Mouse (Mus musculus) CD8-positive naive resting alpha-beta T cell, adult 2 months (primary cell): ENCODE results near the gene Odaph.
A peak's percentile ranks its signal among the peaks of the same experiment; 100 is the strongest.
"Not testable (repeated sequence)": the region's sequence is repeated elsewhere in the genome, so short reads cannot be mapped to it uniquely, and the experiment has no call there.

Experiments
- DNase-seq, 2 experiments: peaks; one replicate each; pipeline ENCODE4 v3.0.0; 2022; ENCODE audit warnings: low read depth in 2 of 2, low spot score in 2 of 2

Gene Odaph

DNA sequence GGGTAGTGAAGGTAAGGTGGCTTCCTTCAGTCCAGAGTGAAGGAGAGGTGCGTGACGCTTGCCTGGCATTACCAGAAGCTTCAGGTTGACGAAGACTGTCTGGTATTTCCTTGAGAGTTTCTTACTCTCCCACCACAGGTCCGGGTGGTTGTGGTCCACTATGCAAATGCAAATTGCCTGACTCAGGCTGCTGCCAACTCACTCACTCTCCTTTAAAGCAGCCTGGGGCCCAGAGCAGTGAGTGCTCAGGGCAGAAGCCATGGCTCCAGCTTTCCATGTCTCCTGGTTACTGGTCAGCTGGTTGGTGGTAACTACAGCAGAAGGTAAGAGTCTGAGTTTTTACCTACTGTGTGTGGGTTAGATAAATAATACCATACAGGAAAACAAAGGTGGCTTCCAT lies at the start of gene Odaph:
Gene Odaph, plus strand, starts transcription at position 240 of the 400 bp plus-strand sequence.
- no peak for DNase-seq

DNA sequence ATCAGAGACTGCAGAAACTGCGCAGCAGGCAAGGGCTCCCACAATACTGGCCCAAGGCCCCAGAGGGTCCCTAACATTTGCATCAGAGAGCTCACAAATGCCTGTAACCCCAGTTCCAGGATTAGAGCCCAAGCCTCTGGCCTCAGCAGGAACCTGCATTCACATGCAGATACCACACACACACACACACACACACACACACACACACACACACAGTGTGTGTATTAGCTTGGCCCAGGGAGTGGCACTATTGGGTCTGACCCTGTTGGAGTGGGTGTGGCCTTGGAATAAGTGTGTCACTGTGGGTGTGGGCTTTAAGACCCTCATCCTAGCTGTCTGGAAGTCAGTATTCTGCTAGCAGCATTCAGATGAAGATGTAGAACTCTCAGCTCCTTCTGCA lies 41.7 kb upstream of the Odaph start:
- DNase-seq: not testable (repeated sequence)

DNA sequence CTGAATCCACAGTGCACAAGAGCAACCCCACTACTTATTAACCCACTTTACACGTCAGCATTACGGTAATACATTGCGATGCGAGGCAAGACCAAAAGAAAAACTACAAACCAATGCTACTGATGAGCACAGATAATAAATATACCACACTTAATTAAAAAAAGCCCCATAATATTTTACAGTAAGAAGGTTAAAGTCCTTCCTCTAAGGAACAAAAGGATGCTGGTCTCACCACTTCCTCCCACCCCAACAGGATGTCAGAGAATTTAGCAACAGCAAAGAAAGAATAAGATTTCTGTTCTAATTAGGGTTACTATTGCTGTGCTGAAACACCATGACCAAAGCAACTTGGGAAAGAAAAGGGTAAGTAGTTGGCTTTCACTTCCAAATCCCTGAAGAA lies 40.3 kb upstream of the Odaph start:
- no peak for DNase-seq

DNA sequence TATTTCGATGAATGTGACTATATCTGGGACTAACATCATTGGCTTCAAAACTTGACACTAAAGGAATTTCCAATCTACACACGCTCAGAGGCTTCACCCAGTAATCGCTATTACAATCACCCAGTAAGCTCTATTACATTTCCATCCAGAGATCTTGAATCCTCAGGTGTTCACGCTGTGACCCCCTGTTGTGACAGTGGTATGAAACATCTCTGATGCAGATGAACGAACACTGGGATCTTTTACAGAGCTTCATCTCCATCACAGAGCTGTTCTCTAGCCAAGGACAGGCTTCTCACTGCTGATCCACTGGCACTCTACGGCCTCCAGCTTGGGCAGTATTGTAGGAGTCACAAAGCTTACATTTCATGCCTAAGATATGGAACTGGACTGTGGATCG lies 37.8 kb upstream of the Odaph start:
- DNase-seq: no peak

DNA sequence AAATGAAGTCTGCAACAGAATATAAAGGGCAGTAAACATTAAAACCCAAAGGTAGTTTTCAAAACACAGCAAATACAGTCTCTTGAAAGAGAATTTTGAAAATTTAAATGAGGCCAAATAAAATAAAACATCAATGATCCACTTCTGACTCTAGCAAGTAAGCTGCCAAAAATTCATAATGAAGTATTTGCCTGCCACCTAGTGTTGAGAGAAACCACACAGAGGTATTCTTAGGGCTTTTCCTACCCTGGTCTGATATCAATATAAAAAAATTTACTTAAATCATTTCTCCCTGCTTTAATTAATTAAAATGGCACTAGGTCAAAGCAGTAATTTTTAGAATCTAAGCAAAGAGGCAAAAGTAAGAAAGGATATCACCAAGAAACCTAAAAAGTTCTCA lies 35.9 kb upstream of the Odaph start:
- DNase-seq: no peak

DNA sequence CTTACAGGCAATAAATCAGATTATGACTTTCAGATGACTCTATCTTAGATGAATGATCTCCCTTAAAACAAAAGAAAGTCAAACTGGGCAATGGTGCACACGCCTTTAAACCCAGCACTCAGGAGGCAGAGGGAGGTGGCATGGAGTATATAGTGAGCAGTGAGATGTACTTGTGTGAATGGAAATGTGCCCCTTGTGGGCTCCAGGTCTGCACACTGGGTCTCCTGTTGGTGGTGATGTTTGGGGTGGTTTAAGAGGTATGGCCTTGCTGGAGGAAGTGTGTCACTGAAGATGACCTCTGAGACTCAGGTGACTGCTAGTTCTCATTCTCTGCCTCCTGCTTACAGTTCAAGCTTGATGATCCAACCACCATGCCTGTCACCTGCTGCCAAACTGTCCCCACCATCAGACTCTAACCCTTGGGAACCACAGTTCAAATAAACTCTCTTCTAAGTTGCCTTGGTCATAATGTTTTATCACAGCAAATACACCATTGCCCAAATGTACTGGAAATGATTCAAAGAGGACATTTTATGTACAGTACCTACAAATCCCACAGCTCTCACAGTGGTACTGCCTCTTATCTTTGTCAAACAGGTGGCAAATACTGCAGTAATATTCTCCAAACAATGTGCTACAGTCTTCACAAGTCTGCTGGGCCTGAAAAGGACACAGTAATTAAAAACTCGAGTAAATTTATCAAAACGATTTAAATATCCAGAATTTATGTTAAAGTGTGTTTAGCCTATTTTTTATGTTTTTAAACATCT lies 30.1 kb upstream of the Odaph start:
- DNase-seq: no peak

DNA sequence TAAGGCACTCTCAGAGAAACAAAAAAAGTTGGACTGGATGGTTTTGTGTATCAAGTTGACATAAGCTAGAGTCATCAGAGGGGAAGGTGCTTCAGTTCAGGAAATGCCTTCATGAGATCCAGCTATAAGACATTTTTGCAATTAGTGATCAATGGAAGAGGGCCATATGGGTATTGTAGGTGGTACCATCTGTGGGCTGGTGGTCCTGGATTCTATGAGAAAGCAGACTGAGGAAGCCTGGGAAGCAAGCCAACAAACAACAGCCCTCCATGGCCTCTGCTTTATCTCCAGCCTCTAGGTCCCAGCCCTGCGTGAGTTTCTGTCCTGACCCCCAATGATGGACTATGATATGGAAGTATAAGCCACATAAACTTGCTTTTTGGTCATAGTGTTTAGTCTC lies 28.2 kb upstream of the Odaph start:
- DNase-seq: no peak

DNA sequence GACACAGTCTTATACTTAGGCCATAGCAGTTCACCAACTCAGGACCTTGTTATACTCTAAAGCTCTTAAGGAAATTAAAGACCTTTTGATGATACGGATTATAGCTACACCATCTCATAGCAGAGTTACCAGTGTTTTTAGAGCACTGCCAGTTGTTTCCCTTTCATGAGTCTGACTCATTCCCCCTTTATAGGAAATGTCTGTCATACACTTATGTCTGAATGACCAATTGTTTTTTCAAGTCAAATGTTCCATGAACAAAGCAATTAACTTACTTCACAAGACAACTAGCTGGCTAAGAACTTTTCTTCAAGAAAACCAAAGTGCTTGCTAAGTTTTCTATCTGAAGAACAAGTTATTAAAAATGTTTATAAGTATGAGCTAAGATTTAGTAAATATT lies 27.3 kb upstream of the Odaph start:
- DNase-seq: no peak

DNA sequence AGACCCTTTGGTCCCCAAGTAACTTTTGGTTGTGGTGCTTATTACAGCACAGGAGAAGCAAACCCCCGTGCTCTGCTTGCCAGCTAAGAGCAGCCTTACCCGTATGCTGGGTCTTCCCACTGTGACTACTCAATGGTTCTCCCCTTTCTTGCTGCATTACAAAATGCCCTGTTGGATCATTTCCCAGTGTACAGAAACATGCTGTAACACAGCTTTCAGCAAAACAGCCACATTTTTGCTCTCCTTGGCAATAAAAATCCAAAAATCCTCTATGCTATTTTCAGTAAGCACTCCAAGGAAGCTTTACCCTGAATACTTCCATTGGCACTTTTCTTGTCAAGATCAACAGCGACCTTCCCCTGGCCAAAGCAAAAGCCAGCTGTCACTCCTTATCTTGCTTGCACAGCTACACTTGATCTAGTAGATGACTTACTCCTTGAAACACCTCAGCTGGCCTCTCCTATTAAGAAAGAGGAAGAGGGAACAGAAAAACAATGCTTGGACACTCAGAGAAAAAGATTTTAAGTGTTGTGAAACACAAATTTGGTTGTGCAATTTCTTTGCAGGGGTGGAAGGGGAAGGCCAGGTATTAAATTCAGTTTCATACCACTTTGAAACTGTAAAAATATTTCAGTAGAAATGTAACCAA lies 26.5 kb upstream of the Odaph start:
- DNase-seq: no peak

DNA sequence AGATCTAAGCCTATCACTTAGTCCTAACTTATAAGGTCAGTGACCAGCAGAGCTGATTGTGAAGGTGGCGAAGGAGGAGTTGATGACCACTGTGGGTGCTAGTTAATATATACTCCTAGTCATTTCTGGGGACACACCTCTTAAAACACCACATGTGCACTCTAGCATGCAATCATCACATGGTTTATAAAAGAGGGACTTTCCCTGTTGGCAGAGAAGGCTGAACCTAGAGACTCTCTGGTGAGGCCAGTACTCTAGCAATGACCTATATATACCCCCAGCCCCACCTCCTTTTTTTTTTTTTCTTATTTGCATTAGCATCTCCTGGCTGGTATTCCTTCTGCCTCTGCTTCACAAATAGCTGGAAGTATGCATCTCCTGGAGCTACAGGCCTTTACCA lies 25.9 kb upstream of the Odaph start:
- no peak for DNase-seq

DNA sequence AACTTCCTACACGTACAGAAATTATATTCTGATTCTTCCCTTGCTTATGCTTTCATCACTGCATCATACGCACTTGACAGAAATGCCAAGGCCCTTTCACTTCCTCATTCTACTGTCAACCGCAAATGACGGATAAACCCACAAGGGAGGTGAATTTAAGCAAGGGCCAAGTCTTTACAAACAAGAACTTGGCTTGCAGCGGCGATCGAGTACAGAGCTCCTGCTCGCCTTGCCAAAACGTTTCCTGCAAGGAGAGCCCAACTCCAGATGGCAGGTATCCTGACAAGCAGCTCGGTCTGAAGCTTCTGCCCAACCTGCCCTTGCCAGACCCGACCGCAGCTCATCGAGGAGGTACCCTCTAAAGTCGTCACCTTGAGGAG lies 25.0 kb upstream of the Odaph start:
- DNase-seq: peak in 1 of 2 experiments; percentile 78

DNA sequence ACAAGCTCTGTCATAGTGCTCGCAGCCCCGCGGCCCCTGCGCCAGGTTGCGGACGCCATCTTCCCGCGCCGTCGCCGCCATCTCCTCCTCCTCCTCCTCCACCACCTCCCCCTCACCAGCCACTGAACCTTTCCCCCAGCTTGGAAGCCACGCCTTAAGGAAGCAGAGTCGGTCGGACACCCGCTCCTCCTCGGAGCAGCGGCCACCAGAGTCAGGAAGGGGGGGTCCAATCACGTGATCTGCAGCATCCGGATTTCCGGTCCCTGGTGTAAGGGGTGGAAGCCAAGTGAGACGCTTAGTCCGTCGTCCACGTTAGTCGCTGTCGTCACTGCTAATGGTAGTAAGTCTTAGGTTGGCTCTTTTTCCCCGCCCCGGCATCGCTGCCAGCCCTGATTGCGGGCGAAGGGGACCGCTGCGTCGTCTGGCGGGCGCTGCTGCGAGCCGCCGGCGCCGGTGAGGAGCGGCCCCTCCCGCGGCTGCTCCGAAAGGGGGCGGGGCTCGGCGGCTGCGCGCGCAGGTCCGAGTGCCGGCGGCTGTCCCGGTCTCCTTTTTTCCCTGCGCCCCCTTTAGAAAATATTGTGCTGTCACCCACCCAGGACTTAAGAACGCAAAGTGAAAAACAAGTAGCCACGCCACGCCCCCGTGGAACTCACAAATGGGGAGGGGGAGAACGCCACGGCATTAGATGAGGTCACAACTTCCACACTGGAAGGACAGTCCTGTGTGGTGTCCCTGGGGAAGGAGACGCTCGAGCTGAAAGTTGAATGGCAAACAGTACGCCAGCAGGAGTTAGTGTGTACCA lies 24.4 kb upstream of the Odaph start, which contains the start of gene Rchy1:
Gene Rchy1, minus strand, starts transcription at position 430 of the 802 bp plus-strand sequence.
- peak; percentile 92 for DNase-seq

DNA sequence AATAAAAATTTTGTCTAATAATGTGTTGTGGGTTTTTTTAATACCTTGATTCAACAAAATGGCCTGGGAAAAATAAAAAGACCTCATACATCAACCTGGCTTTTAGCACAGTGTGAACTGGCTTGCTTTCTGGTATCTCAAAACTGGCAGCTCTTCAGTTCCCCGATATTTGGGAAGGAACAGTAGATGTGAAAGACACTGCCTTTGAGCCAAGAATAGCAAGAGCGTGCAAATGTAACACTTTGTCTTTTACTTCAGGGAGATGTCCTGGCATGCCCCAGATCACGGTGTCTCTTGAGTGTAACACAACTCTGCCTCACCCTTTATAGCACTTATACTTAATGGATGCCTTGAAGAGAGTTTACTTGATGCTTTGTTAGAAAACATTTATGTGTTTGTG lies 15.2 kb upstream of the Odaph start:
- no peak for DNase-seq

DNA sequence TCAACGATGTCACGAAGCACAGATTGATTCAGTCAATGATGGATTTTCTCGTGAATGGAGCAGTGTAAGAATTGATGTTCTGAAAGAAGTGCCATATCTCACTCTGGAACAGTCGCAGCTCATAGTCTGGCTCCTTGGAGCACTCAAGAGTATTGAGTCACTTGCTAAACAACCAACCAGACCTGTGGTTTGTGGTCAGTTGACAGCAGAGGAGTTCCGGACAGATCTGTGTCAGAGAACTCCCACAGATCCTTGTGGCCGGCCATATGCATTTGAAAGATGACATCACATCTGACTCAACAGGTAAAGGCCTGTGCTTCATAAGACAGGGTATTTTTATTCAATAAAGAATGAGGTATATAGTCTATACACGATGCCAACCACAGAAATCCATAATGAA lies 13.3 kb upstream of the Odaph start:
- DNase-seq: no peak

DNA sequence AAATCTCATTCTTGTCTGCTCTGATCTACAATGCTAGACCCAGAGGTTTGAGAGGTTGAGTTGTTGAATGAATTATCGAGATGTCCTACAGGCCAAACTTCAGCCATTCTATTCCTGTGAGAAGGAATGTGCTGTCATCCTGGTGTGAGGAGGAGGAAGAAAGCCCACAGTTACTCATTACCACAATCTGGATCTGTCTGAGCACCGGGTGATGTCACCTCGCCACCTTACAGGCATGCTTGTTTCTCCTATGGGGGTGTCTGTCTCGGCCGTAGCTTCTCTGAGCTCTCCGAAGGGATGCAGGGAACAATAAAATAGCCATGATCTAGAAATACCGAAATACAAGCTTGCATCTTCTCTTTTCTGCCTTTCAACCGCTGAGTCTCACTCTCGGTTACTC lies 11.5 kb upstream of the Odaph start:
- no peak for DNase-seq

DNA sequence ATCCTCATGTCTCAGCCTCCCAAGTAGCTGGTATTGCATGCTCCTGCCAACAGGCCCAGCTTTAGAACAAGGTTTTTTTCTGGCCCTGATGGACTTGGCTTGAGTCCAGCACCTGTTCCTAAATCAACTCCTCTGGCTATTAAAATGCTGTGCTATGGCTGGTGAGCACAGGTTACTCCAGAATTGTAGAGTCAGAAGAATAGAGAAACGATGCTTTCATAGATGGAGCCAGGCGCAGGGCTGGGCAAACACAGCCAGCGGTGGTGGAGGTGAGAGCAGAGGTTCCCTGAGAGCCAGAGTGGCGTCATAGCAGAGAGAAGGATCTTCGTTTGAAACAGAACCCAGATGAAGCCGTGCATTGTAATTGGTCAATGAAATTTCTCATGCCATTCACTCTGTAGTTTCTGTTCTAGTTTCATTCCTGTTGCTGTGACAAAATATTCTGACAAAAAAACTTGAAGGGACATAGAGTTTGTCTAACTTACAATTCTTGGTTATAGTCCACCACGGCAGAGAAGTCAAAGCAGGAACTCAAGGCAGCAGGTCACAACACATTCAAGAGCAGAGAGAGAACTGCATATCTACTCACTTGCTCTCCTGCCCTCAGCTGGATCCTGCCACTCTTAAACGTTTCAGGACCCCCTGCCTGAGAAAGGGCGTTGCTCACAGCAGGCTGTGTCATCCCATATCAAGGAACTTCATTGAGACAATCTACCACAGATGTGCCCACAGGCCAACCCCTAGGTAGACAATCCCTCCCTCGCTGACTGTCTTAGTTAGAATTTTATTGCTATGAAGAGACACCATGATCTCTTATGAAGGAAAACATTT lies 10.5 kb upstream of the Odaph start:
- DNase-seq: no peak

DNA sequence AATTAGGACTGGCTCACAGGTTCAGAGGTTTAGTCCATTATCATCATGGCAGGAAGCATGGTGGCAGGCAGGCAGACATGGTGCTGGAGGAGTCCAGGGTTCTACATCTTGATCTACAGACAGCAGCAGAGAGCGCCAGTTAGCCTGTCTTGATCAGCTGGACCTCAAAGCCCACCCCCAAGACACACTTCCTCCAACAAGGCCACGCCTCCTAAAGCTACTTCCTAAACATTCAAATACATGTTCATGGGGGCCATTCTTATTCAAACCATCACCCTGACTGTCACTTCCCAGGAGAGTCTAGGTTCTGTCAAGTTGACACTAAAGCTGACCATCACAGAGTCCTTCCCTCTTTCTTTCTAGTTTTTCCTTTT lies 9.9 kb upstream of the Odaph start:
- DNase-seq: no peak

DNA sequence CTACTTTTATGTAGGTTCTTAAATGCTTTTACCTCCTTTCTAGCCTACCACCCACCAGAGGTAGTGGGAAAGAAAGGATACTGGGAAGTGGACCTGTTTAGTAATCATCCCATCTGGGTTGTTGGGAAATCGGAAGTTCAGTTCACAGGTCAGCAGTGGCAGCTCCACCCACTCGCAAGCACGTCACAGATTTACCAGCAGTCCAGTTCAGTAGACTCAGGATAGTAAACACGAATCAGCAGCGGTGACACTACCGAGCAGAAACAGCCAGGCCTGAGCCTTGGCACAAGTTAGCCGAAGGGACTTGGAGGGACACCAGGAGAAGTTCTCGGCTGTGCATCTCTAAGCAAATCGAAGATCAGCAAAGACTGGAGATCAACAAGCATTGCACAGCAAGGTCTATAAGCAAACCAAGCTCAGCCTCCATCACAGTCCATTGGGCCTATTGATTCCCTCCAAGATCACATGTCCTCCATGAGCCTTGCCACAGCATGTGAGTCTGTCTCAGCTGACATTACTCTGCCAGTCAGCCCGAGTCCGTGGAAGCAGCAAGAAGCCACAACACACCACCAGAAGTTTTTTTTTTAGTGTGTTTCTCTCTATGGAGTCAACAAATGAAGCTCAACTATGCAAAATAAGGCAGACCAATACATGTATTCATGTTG lies 6.0 kb upstream of the Odaph start:
- DNase-seq: no peak

DNA sequence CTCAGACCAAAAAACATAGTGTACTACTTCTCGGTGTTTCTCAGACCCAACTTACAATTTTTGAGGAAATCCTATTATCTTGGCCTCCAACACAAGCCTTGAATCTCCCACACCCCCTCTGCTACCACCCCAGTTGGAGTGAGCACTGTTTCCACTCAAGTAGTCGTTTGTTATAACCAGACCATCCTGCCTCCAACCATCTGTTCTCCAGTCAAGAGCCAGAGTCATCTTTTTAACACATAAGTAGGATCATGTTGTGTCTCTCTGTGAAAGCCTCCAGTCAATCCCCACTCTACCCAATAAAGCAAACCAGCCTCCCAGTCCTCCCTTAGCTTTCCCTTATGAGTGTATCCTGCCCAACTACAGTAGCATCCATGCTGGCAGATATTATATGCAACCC lies 3.8 kb upstream of the Odaph start:
- no peak for DNase-seq

DNA sequence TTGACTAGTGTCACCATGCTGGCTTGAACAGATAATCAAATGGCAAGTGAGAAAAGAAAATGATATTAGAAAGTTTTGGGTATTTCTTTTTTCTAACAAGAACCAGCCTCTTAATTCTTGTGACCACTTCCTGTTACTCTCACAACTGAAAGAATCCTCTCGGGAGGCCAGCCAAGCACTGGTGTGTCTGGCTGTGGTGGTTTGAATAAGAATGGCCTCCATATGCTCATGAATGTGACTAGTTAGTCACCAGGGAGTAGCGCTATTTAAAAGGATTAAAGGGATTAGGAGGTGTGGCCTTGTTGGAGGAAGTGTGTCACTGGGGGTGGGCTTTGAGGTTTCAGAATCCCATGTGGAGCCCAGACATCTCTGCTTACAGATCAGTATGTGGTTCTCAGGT lies 1.6 kb upstream of the Odaph start:
- DNase-seq: no peak

DNA sequence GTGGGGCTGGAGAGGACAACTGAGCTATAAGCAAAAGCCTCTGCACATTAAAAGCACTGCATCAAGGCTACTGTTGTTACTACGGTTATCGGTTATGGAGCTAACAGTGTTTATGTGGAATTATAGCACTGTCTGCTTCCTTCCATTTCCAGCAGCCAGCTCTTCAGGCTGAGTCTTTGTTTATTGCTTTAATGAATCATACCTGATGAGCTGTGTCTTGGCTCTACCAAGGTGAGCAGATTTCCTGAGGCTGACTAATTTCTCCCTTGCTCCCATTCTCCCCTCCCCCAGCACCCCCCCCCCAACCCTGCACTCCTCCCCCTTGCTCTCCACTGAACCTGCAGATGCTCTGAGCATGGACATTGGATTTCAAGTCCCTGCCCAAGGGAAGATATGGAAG lies 524 bp downstream of the Odaph start:
- DNase-seq: no peak
